Mouse (Mus musculus): ENCODE measurements around the gene Tmem233.

GRCm38 (mm10) chr5:116004271-116004670 is 78.8 kb downstream of the Tmem233 start:
- TF ChIP-seq CTCF (conservative IDR thresholded peaks at IDR 0.05; ENCODE audit: low read length) (no peak), POU5F1 (IDR thresholded peaks at IDR 0.05; ENCODE audit: borderline replicate concordance, low read length) (no peak)
